Mouse (Mus musculus) heart, adult 2 months (tissue): ENCODE results near the gene Fam216b. TPM values are rescaled to one million over a fixed set of nuclear protein-coding genes. Genes with fewer than 3 reads are reported as not detected.

Experiments
- DNase-seq, 2 experiments: peaks; one replicate each; pipeline ENCODE4 v3.0.0; 2021
- H3K27ac ChIP-seq: fragments of 200-600 bp; 2 replicates; pipeline ENCODE4 v1.8.1; 2022
- H3K27me3 ChIP-seq: fragments of 200-500 bp; 2 replicates; pipeline ENCODE4 v1.6.1; 2012; ENCODE audit warnings: mild to moderate bottlenecking, low read length, inconsistent platforms, mixed read lengths; ENCODE audit not compliant: control insufficient read depth, insufficient read depth
- H3K36me3 ChIP-seq: fragments of 200-500 bp; 2 replicates; pipeline ENCODE4 v1.6.1; 2012; ENCODE audit warnings: low read length, inconsistent platforms; ENCODE audit not compliant: control insufficient read depth, insufficient read depth
- H3K4me1 ChIP-seq: fragments of 200-500 bp; 2 replicates; pipeline ENCODE4 v1.6.1; 2011; ENCODE audit warnings: low read length; ENCODE audit not compliant: control insufficient read depth, insufficient read depth
- H3K4me3 ChIP-seq: fragments of 200-600 bp; 2 replicates; pipeline ENCODE4 v1.8.1; 2022
- H3K79me2 ChIP-seq: fragments of 200-500 bp; replicated peaks from 2 replicates; pipeline ENCODE4 v1.6.1; 2012; ENCODE audit warnings: mild to moderate bottlenecking, inconsistent platforms, low read length, moderate library complexity, mixed read lengths; ENCODE audit not compliant: control insufficient read depth, insufficient read depth
- H3K9ac ChIP-seq: fragments of 200-500 bp; 2 replicates; pipeline ENCODE4 v1.6.1; 2012; ENCODE audit warnings: low read depth, mild to moderate bottlenecking, control low read depth, inconsistent platforms, low read length, mixed read lengths
- CTCF ChIP-seq: fragments of 200-600 bp; IDR thresholded peaks from 2 replicates; pipeline ENCODE4 v1.8.1; 2022; ENCODE audit warnings: antibody characterized with exemption, mild to moderate bottlenecking, moderate library complexity
- EP300 ChIP-seq: fragments of 200-500 bp; IDR thresholded peaks from 2 replicates; pipeline ENCODE4 v1.6.1; 2011; ENCODE audit warnings: low read depth, low read length, control low read depth; ENCODE audit not compliant: insufficient read depth
- POLR2A ChIP-seq: fragments of 200-500 bp; IDR thresholded peaks from 2 replicates; pipeline ENCODE4 v1.6.1; 2011; ENCODE audit warnings: mild to moderate bottlenecking, low read depth, low read length, control low read depth; ENCODE audit not compliant: insufficient read depth
- WGBS: fragments of 180-500 bp; shearing (Covaris S2); methylation state at CpG from one replicate; pipeline ENCODE4 v1.1.7; 2018; 5-methylcytosine and 5-hydroxymethylcytosine counted together
- intact Hi-C: fragments of 180-260 bp; cut with DNase I; formaldehyde crosslinking; loops from one replicate; pipeline ENCODE4 v1.15.1; 2025
- polyA plus RNA-seq: library from polyadenylated mRNA; depleted of rRNA; stranded (reverse); fragments of >200 nt; gene quantifications from 2 replicates; pipeline ENCODE4 v1.2.3, GENCODE M21; 2012
- total RNA-seq, 2 experiments: library from RNA; stranded (reverse); gene quantifications; 2 replicates each; pipeline ENCODE4 v1.2.3; 2021

The Fam216b gene
- total and polyA plus RNA-seq, 3 experiments = 0.51 TPM; not detected in 2

DNA sequence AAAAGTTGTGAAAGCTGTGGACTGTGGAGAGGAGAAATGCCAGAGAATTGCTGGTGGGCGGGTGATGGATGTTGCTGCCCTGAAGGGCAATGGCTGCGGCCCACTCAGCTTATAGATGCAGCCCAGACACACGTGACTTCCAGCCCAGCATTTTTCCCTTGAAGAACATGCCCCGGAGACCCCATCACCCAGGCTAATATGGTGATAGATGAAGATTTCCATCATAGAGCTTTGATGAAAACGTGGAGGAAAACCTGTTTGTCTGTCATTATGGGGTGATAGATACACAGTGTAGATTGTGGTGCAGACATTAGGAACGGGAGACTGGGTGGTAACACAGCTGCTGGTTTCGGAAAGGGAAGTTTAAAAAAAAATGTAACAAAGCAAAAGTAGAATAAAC lies 31.4 kb downstream of the Fam216b start:
- Histone ChIP-seq H3K27me3 (no peaks in the 10 kb centered on the region), H3K9ac (no peak overlapping the region), H3K4me1 (no peaks in the 10 kb centered on the region), H3K4me3 (no peak overlapping the region), H3K27ac (no peak overlapping the region), H3K79me2 (no peaks in the 10 kb centered on the region), H3K36me3 (no peaks in the 10 kb centered on the region)
- TF ChIP-seq EP300 (no peak), CTCF (no peak), POLR2A (no peak)
- intact Hi-C loops = no loop called here
- WGBS = 81% methylated on average over 7 of the region's 7 CpGs
- no peak for DNase-seq

GRCm38 (mm10) chr14:78056371-78056770 lies 32.4 kb downstream of the Fam216b start:
- Histone ChIP-seq H3K79me2 (no peaks in the 10 kb centered on the region), H3K4me1 (no peaks in the 10 kb centered on the region), H3K9ac (no peak overlapping the region), H3K27ac (no peak overlapping the region), H3K4me3 (no peak overlapping the region), H3K27me3 (no peaks in the 10 kb centered on the region), H3K36me3 (no peaks in the 10 kb centered on the region)
- intact Hi-C loops = no loop called here
- 71% methylated on average over 3 of the region's 3 CpGs for WGBS
- TF ChIP-seq EP300 = no peak
- TF ChIP-seq POLR2A = no peak
- TF ChIP-seq CTCF = 0 out of 2 replicates have a peak, but pooled peaks have one; percentile 4
- no peak for DNase-seq

DNA sequence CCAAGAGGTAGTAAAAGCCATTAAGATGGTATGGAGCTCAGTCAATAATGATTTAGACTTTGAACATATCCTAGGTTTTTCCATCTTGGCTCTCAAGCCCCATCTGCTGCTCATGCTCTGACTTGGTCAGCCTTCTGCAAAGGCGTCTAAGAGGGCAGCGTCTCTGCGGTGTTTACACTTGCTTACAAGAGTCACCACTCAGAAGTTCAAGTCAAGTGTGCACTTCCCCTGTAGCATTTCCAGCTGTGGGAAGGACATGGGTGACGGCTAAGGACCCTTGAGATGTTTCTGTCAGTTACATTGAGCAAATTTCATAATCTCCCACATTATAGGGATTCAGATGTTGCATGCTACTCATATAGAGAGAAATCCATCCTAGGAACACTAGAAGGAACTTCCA lies 40.1 kb downstream of the Fam216b start:
- 78% methylated on average over 4 of the region's 4 CpGs for WGBS

DNA sequence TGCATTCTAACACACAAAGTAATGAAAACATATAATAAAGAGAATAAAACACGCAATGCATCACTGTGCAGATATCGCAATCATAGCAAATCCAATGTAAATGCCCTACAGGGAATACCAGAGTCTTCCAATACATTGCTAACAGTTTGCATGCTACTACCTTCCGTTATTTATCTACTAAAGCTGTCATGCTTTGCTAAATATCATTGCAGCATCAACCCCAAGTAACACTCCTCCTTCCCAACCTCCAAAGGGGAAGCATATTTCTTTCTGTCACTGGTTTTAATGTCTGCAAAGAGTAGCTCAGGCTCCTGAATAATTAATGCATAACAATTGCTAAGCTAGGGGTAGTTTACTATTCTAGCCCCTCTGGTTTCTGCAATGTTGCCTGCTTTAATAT lies 40.5 kb downstream of the Fam216b start:
- Histone ChIP-seq H3K36me3 (no peaks in the 10 kb centered on the region), H3K4me3 (no peak overlapping the region), H3K4me1 (no peaks in the 10 kb centered on the region), H3K79me2 (no peaks in the 10 kb centered on the region), H3K27me3 (no peaks in the 10 kb centered on the region), H3K27ac (no peak overlapping the region), H3K9ac (no peak overlapping the region)
- WGBS = 87% methylated on average over 3 of the region's 3 CpGs
- no peak for DNase-seq
- intact Hi-C loops = no loop called here
- TF ChIP-seq POLR2A (no peak), CTCF (no peak)

More for the DNA sequence above, 40.1 kb downstream of the Fam216b start:
- intact Hi-C loops = no loop called here
- no peaks in the 10 kb centered on the region for H3K27me3 ChIP-seq
- no peaks in the 10 kb centered on the region for H3K36me3 ChIP-seq
- no peak overlapping the region for H3K9ac ChIP-seq
- H3K27ac ChIP-seq = no peak overlapping the region
- no peak overlapping the region for H3K4me3 ChIP-seq
- no peaks in the 10 kb centered on the region for H3K79me2 ChIP-seq
- no peak for DNase-seq
- H3K4me1 ChIP-seq = no peaks in the 10 kb centered on the region
- TF ChIP-seq POLR2A = no peak
- no peak for TF ChIP-seq EP300
- TF ChIP-seq CTCF = no peak

- WGBS = 28% methylated on average over 2 of the region's 2 CpGs
- H3K27me3 ChIP-seq = no peaks in the 10 kb centered on the region
- no peak overlapping the region for H3K4me3 ChIP-seq
- no peak overlapping the region for H3K9ac ChIP-seq
- H3K36me3 ChIP-seq = no peaks in the 10 kb centered on the region
- no peaks in the 10 kb centered on the region for H3K4me1 ChIP-seq
- no peak for DNase-seq
- intact Hi-C loops = no loop called here
- TF ChIP-seq EP300 (no peak), CTCF (no peak), POLR2A (no peak)
- no peaks in the 10 kb centered on the region for H3K79me2 ChIP-seq
- H3K27ac ChIP-seq = no peak overlapping the region
Measured at GRCm38 (mm10) chr14:78043079-78043478, 45.7 kb downstream of the Fam216b start.

DNA sequence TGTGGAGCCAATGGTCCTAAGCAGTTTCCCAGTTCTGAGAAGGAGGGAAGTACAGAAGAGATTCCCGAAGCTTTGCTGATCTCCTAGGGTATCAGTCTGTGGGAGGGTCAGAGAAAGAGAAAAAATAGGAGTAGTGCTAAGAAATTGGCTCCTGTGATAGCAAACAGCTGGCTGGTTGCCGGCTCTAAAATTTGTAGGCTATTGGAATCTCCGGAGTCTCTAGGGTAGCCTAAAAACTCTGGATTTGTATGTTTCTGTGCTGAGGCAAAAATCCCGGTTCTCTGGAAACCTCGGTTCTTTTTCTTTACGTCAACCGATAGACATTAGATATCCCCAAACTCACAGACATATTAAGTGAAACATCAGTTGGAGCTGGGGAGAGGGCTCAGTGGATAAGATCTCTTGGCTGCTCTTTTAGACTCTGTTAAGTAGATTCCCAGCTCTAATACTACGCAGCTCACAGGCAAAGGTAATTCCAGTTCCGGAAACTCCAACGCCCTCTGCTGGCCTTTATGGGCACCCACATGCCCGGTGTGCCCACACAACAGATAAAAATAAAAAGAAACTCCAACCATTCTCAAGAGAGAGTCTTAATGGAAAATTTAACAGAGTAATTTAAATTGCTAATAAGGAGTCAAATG lies 46.8 kb downstream of the Fam216b start:
- H3K36me3 ChIP-seq = no peaks in the 10 kb centered on the region
- no peaks in the 10 kb centered on the region for H3K27me3 ChIP-seq
- H3K79me2 ChIP-seq = no peaks in the 10 kb centered on the region
- no peak for TF ChIP-seq POLR2A
- TF ChIP-seq CTCF = 0 out of 2 replicates have a peak, but pooled peaks have one; percentile 11
- no peak overlapping the region for H3K4me3 ChIP-seq
- no peaks in the 10 kb centered on the region for H3K4me1 ChIP-seq
- H3K9ac ChIP-seq = no peak overlapping the region
- 69% methylated on average over 11 of the region's 11 CpGs for WGBS
- H3K27ac ChIP-seq = no peak overlapping the region
- DNase-seq = no peak
- intact Hi-C loops = no loop called here
